7 mouse cellular contexts compared by ENCODE assay signal in genomic region chr2:92424462-92425308, GRCm38 (mm10). TPM values are rescaled to one million over a fixed set of nuclear protein-coding genes. Genes with fewer than 3 reads are reported as not detected.
DNase-seq lines count a peak whose midpoint lies in the region; ATAC-seq lines count a peak whose summit lies in the region.

No protein-coding gene starts in this region.

- H3K4me2 ChIP-seq in forebrain, embryonic 13.5 days = peak overlapping the region; percentile 37; the same call in 1 of the 2 replicates
- H3K4me2 ChIP-seq in limb, embryonic 13.5 days (replicated peaks) = peak overlapping the region; percentile 37
- 0 out of 2 replicates have a peak overlapping the region, but pooled peaks have one; percentile 21 for H3K4me2 ChIP-seq in neural tube, embryonic 13.5 days

- H3K36me3 ChIP-seq in forebrain, embryonic 13.5 days (ENCODE audit: poor library complexity, severe bottlenecking) = peaks cover 45% of the 10 kb centered on the region
- peaks cover 61% of the 10 kb centered on the region for H3K36me3 ChIP-seq in limb, embryonic 13.5 days
- H3K36me3 ChIP-seq in neural tube, embryonic 13.5 days = peaks cover 55% of the 10 kb centered on the region

- DNase-seq in MN1 (ENCODE audit: low spot score) = peak; percentile 80
- DNase-seq in ZHBTc4 (ENCODE audit: low read depth, low spot score) = peak; percentile 67
- peak; percentile 71 for DNase-seq in heart, postnatal 25 days (ENCODE audit: low spot score)
- no peak for DNase-seq in T-cell, adult 2 months (ENCODE audit: low spot score)

- H3K4me1 ChIP-seq in forebrain, embryonic 13.5 days = peaks cover 54% of the 10 kb centered on the region
- H3K4me1 ChIP-seq in limb, embryonic 13.5 days = peaks cover 54% of the 10 kb centered on the region
- H3K4me1 ChIP-seq in neural tube, embryonic 13.5 days (replicated peaks) = peaks cover 68% of the 10 kb centered on the region

- H3K27me3 ChIP-seq in forebrain, embryonic 13.5 days = no peaks in the 10 kb centered on the region
- H3K27me3 ChIP-seq in limb, embryonic 13.5 days = no peaks in the 10 kb centered on the region
- no peaks in the 10 kb centered on the region for H3K27me3 ChIP-seq in neural tube, embryonic 13.5 days

- no peak overlapping the region; the same call in 1 of the 2 replicates for H3K9ac ChIP-seq in forebrain, embryonic 13.5 days
- H3K9ac ChIP-seq in limb, embryonic 13.5 days = no peak overlapping the region; the same call in 1 of the 2 replicates
- peak overlapping the region; percentile 1; the same call in 1 of the 2 replicates for H3K9ac ChIP-seq in neural tube, embryonic 13.5 days

- H3K4me3 ChIP-seq in forebrain, embryonic 13.5 days = no peak overlapping the region
- peak overlapping the region; percentile 3; the same call in 1 of the 2 replicates for H3K4me3 ChIP-seq in limb, embryonic 13.5 days
- H3K4me3 ChIP-seq in neural tube, embryonic 13.5 days = no peak overlapping the region

- WGBS in forebrain, embryonic 13.5 days = 40% methylated on average over 9 of the region's 9 CpGs
- 78% methylated on average over 9 of the region's 9 CpGs for WGBS in limb, embryonic 13.5 days
- 43% methylated on average over 9 of the region's 9 CpGs for WGBS in neural tube, embryonic 13.5 days

- H3K27ac ChIP-seq in forebrain, embryonic 13.5 days = peak overlapping the region; percentile 73
- peak overlapping the region; percentile 89 for H3K27ac ChIP-seq in limb, embryonic 13.5 days
- peak overlapping the region; percentile 83 for H3K27ac ChIP-seq in neural tube, embryonic 13.5 days (replicated peaks)

- peak; percentile 76 for ATAC-seq in forebrain, embryonic 13.5 days
- ATAC-seq in limb, embryonic 13.5 days (ENCODE audit: low FRiP score, low read depth) = peak; percentile 83
- ATAC-seq in neural tube, embryonic 13.5 days (ENCODE audit: low read depth) = peak; percentile 63

- intact Hi-C loops in heart, postnatal 25 days (cut with DNase I) = loop anchor here (5.0 kb wide), 1 partner anchor 47 kb away; no protein-coding TSS in a partner anchor

- no peaks in the 10 kb centered on the region for H3K9me3 ChIP-seq in forebrain, embryonic 13.5 days (replicated peaks)
- H3K9me3 ChIP-seq in limb, embryonic 13.5 days = no peaks in the 10 kb centered on the region
- H3K9me3 ChIP-seq in neural tube, embryonic 13.5 days = no peaks in the 10 kb centered on the region

RNA-seq across cellular contexts. Expression of gene Cry2, which starts 9.2 kb away (rescaled TPM):
- 28.2 and 29.4 TPM in 2 replicates for polyA plus RNA-seq in forebrain, embryonic 13.5 days (2015; fragmentation: Nextera tagmentation; extraction: Ambion mirVana)
- 10 to 100 TPM; 14.2 to 25.9 TPM for total RNA-seq in heart, postnatal 25 days (2021)
- polyA plus RNA-seq in limb, embryonic 13.5 days (2015; fragmentation: Nextera tagmentation; extraction: Ambion mirVana) = 31.0 and 34.9 TPM in 2 replicates
- polyA plus RNA-seq in neural tube, embryonic 13.5 days (2015; fragmentation: Nextera tagmentation; extraction: Ambion mirVana) = 35.9 and 37.7 TPM in 2 replicates

RNA-seq across cellular contexts. Expression of gene Mapk8ip1, which starts 23.6 kb away (rescaled TPM):
- polyA plus RNA-seq in forebrain, embryonic 13.5 days (2015; fragmentation: Nextera tagmentation; extraction: Ambion mirVana) = 66.9 and 71.1 TPM in 2 replicates
- total RNA-seq in heart, postnatal 25 days (2021) = 1 to 10 TPM; 4.7 to 5.7 TPM
- 27.6 and 28.9 TPM in 2 replicates for polyA plus RNA-seq in limb, embryonic 13.5 days (2015; fragmentation: Nextera tagmentation; extraction: Ambion mirVana)
- polyA plus RNA-seq in neural tube, embryonic 13.5 days (2015; fragmentation: Nextera tagmentation; extraction: Ambion mirVana) = 138 and 152 TPM in 2 replicates

RNA-seq across cellular contexts. Expression of gene Slc35c1, which starts 35.7 kb away (rescaled TPM):
- polyA plus RNA-seq in forebrain, embryonic 13.5 days (2015; fragmentation: Nextera tagmentation; extraction: Ambion mirVana) = 6.7 and 9.0 TPM in 2 replicates
- 1 to 10 TPM; 6.1 to 6.6 TPM for total RNA-seq in heart, postnatal 25 days (2021)
- 10.6 and 11.7 TPM in 2 replicates for polyA plus RNA-seq in limb, embryonic 13.5 days (2015; fragmentation: Nextera tagmentation; extraction: Ambion mirVana)
- polyA plus RNA-seq in neural tube, embryonic 13.5 days (2015; fragmentation: Nextera tagmentation; extraction: Ambion mirVana) = 12.3 and 13.1 TPM in 2 replicates

RNA-seq across cellular contexts. Expression of gene 1700029I15Rik, which starts 42.3 kb away (rescaled TPM):
- 6.2 and 6.6 TPM in 2 replicates for polyA plus RNA-seq in forebrain, embryonic 13.5 days (2015; fragmentation: Nextera tagmentation; extraction: Ambion mirVana)
- total RNA-seq in heart, postnatal 25 days (2021) = 1 to 10 TPM; 1.5 to 2.1 TPM
- polyA plus RNA-seq in limb, embryonic 13.5 days (2015; fragmentation: Nextera tagmentation; extraction: Ambion mirVana) = 2.3 and 4.8 TPM in 2 replicates
- polyA plus RNA-seq in neural tube, embryonic 13.5 days (2015; fragmentation: Nextera tagmentation; extraction: Ambion mirVana) = 6.4 TPM in 2 replicates

RNA-seq across cellular contexts. Expression of gene Large2, which starts 50.0 kb away (rescaled TPM):
- 1.5 and 2.4 TPM in 2 replicates for polyA plus RNA-seq in forebrain, embryonic 13.5 days (2015; fragmentation: Nextera tagmentation; extraction: Ambion mirVana)
- total RNA-seq in heart, postnatal 25 days (2021) = under 1 TPM in 1 of 2 experiments, not detected in 1; 0.67 TPM
- polyA plus RNA-seq in limb, embryonic 13.5 days (2015; fragmentation: Nextera tagmentation; extraction: Ambion mirVana) = 11.9 and 13.3 TPM in 2 replicates
- polyA plus RNA-seq in neural tube, embryonic 13.5 days (2015; fragmentation: Nextera tagmentation; extraction: Ambion mirVana) = 0.74 and 1.4 TPM in 2 replicates
